Mouse (Mus musculus) intestine, embryonic 16.5 days (tissue): ENCODE data around the gene Slc2a3. TPM values are rescaled to one million over a fixed set of nuclear protein-coding genes. Genes with fewer than 3 reads are reported as not detected.

Source experiments
- ATAC-seq: fragments of 200-750 bp; cut with Nextera tagmentation; 2 replicates; pipeline ENCODE4 v1.8.0; 2017; ENCODE audit warnings: moderate TSS enrichment, moderate library complexity
- H3K27ac ChIP-seq: fragments of 300-500 bp; sonication (generic); 2 replicates; pipeline ENCODE4 v1.5.1; 2014; ENCODE audit warnings: mild to moderate bottlenecking, low read length
- H3K27me3 ChIP-seq: fragments of 300-500 bp; sonication (generic); replicated peaks from 2 replicates; pipeline ENCODE4 v1.6.1; 2014; ENCODE audit warnings: low read length, control low read depth, mixed read lengths; ENCODE audit not compliant: control insufficient read depth, insufficient read depth
- H3K36me3 ChIP-seq: fragments of 300-500 bp; sonication (generic); 2 replicates; pipeline ENCODE4 v1.6.1; 2014; ENCODE audit warnings: low read length, control low read depth; ENCODE audit not compliant: control insufficient read depth, insufficient read depth
- H3K4me1 ChIP-seq: fragments of 300-500 bp; sonication (generic); 2 replicates; pipeline ENCODE4 v1.6.1; 2014; ENCODE audit warnings: low read length, control low read depth, mixed read lengths; ENCODE audit not compliant: control insufficient read depth, insufficient read depth
- H3K4me2 ChIP-seq: fragments of 300-500 bp; sonication (generic); 2 replicates; pipeline ENCODE4 v1.6.1; 2014; ENCODE audit warnings: low read depth, low read length, control low read depth
- H3K4me3 ChIP-seq: fragments of 300-500 bp; sonication (generic); 2 replicates; pipeline ENCODE4 v1.5.1; 2014; ENCODE audit warnings: mild to moderate bottlenecking, low read length
- H3K9ac ChIP-seq: fragments of 300-500 bp; sonication (generic); 2 replicates; pipeline ENCODE4 v1.6.1; 2014; ENCODE audit warnings: low read depth, low read length
- H3K9me3 ChIP-seq: fragments of 300-500 bp; sonication (generic); 2 replicates; pipeline ENCODE4 v1.6.1; 2016; ENCODE audit warnings: low read length, control low read depth; ENCODE audit not compliant: control insufficient read depth
- WGBS: fragments of 180-500 bp; shearing (Covaris S2); extraction: QIAGEN DNeasy Blood & Tissue Kit; methylation state at CpG from one replicate; pipeline ENCODE4 v1.1.7; 2014; 5-methylcytosine and 5-hydroxymethylcytosine counted together
- polyA plus RNA-seq: library from polyadenylated mRNA; unstranded; fragments of >200 nt; fragmentation: Nextera tagmentation; extraction: Ambion mirVana; gene quantifications from 2 replicates; pipeline ENCODE4 v1.2.1, GENCODE M21; 2015

Slc2a3 gene
- polyA plus RNA-seq, 1 experiment from 2014 or later = 9.5 TPM

GRCm38 (mm10) chr6:122811280-122811652 lies 9.8 kb upstream of the Slc2a3 start:
- WGBS = under 1% methylated on average over 36 of the region's 38 CpGs

GRCm38 (mm10) chr6:122810615-122811279 lies 9.3 kb upstream of the Slc2a3 start:
- H3K4me2 ChIP-seq = peak overlapping the region; percentile 64
- no peaks in the 10 kb centered on the region for H3K9me3 ChIP-seq
- peak; percentile 99 for ATAC-seq
- H3K27me3 ChIP-seq = no peaks in the 10 kb centered on the region
- H3K4me3 ChIP-seq = peak overlapping the region; percentile 73
- H3K9ac ChIP-seq = peak overlapping the region; percentile 85
- H3K27ac ChIP-seq = peak overlapping the region; percentile 100
- H3K4me1 ChIP-seq = peaks cover 4% of the 10 kb centered on the region; the same call in 1 of the 2 replicates
- WGBS = under 1% methylated on average over 30 of the region's 30 CpGs
- no peaks in the 10 kb centered on the region for H3K36me3 ChIP-seq

More at GRCm38 (mm10) chr6:122811280-122811652, 9.8 kb upstream of the Slc2a3 start:
- Histone ChIP-seq H3K27ac (peak overlapping the region; percentile 100), H3K4me3 (peak overlapping the region; percentile 73), H3K9me3 (no peaks in the 10 kb centered on the region), H3K36me3 (no peaks in the 10 kb centered on the region), H3K9ac (peak overlapping the region; percentile 85), H3K27me3 (no peaks in the 10 kb centered on the region), H3K4me2 (peak overlapping the region; percentile 64), H3K4me1 (peaks cover 4% of the 10 kb centered on the region; the same call in 1 of the 2 replicates)
- ATAC-seq = peak; percentile 97

GRCm38 (mm10) chr6:122810022-122810614 lies 8.7 kb upstream of the Slc2a3 start:
- H3K9ac ChIP-seq = peak overlapping the region; percentile 65
- ATAC-seq = peak; percentile 0
- peak overlapping the region; percentile 59 for H3K4me2 ChIP-seq
- no peaks in the 10 kb centered on the region for H3K9me3 ChIP-seq
- H3K4me1 ChIP-seq = peaks cover 4% of the 10 kb centered on the region; the same call in 1 of the 2 replicates
- no peaks in the 10 kb centered on the region for H3K27me3 ChIP-seq
- no peaks in the 10 kb centered on the region for H3K36me3 ChIP-seq
- WGBS = under 1% methylated on average over 11 of the region's 11 CpGs
- H3K4me3 ChIP-seq = peak overlapping the region; percentile 73
- H3K27ac ChIP-seq = peak overlapping the region; percentile 100

- peak; percentile 61 for ATAC-seq
These were observed 3.0 kb upstream of the Slc2a3 start for GRCm38 (mm10) chr6:122804418-122804817.

GRCm38 (mm10) chr6:122801801-122802514 lies 518 bp upstream of the Slc2a3 start:
- H3K9me3 ChIP-seq = no peaks in the 10 kb centered on the region
- 0 out of 2 replicates have a peak overlapping the region, but pooled peaks have one; percentile 23 for H3K27ac ChIP-seq
- peak; percentile 63 for ATAC-seq

More at GRCm38 (mm10) chr6:122804418-122804817, 3.0 kb upstream of the Slc2a3 start:
- 21% methylated on average over 5 of the region's 5 CpGs for WGBS
- H3K4me3 ChIP-seq = no peak overlapping the region
- no peak overlapping the region for H3K27ac ChIP-seq
- H3K9me3 ChIP-seq = no peaks in the 10 kb centered on the region
- H3K36me3 ChIP-seq = no peaks in the 10 kb centered on the region
- H3K9ac ChIP-seq = no peak overlapping the region
- H3K27me3 ChIP-seq = no peaks in the 10 kb centered on the region
- H3K4me2 ChIP-seq = no peak overlapping the region
- peaks cover 3% of the 10 kb centered on the region; the same call in 1 of the 2 replicates for H3K4me1 ChIP-seq

GRCm38 (mm10) chr6:122800640-122801300 lies 670 bp downstream of the Slc2a3 start:
- 35% methylated on average over 10 of the region's 10 CpGs for WGBS
- H3K9me3 ChIP-seq = no peaks in the 10 kb centered on the region
- H3K27ac ChIP-seq = no peak overlapping the region
- no peaks in the 10 kb centered on the region for H3K36me3 ChIP-seq
- no peak; the same call in 1 of the 2 replicates for ATAC-seq
- peaks cover 3% of the 10 kb centered on the region; the same call in 1 of the 2 replicates for H3K4me1 ChIP-seq
- no peaks in the 10 kb centered on the region for H3K27me3 ChIP-seq
- peak overlapping the region; percentile 64 for H3K4me3 ChIP-seq
- H3K4me2 ChIP-seq = peak overlapping the region; percentile 100
- peak overlapping the region; percentile 77 for H3K9ac ChIP-seq

More at GRCm38 (mm10) chr6:122801801-122802514, 518 bp upstream of the Slc2a3 start:
- H3K36me3 ChIP-seq = no peaks in the 10 kb centered on the region
- H3K9ac ChIP-seq = peak overlapping the region; percentile 77
- 4% methylated on average over 34 of the region's 34 CpGs for WGBS
- peaks cover 3% of the 10 kb centered on the region; the same call in 1 of the 2 replicates for H3K4me1 ChIP-seq
- H3K27me3 ChIP-seq = no peaks in the 10 kb centered on the region
- peak overlapping the region; percentile 64 for H3K4me3 ChIP-seq
- peak overlapping the region; percentile 100 for H3K4me2 ChIP-seq

GRCm38 (mm10) chr6:122795254-122795935 lies 6.0 kb downstream of the Slc2a3 start:
- Histone ChIP-seq H3K27ac (no peak overlapping the region), H3K9me3 (no peaks in the 10 kb centered on the region), H3K9ac (no peak overlapping the region), H3K4me1 (no peaks in the 10 kb centered on the region), H3K4me3 (no peak overlapping the region), H3K4me2 (no peak overlapping the region), H3K27me3 (no peaks in the 10 kb centered on the region), H3K36me3 (no peaks in the 10 kb centered on the region)
- no peak for ATAC-seq
- 70% methylated on average over 8 of the region's 8 CpGs for WGBS

GRCm38 (mm10) chr6:122786275-122786674 lies 15.2 kb downstream of the Slc2a3 start:
- H3K9me3 ChIP-seq = no peaks in the 10 kb centered on the region
- no peak overlapping the region for H3K4me3 ChIP-seq
- no peaks in the 10 kb centered on the region for H3K27me3 ChIP-seq
- no peak overlapping the region for H3K9ac ChIP-seq
- H3K27ac ChIP-seq = no peak overlapping the region
- no peak for ATAC-seq
- no peaks in the 10 kb centered on the region for H3K36me3 ChIP-seq
- WGBS = 33% methylated on average over 5 of the region's 5 CpGs
- no peaks in the 10 kb centered on the region for H3K4me1 ChIP-seq
- no peak overlapping the region for H3K4me2 ChIP-seq
